Mouse (Mus musculus) frontal cortex, postnatal 36 days (tissue): ENCODE data around the gene Edf1.
A peak's percentile ranks its signal among the peaks of the same experiment; 100 is the strongest.
"Not testable (repeated sequence)": the region's sequence is repeated elsewhere in the genome, so short reads cannot be mapped to it uniquely, and the experiment has no call there.

ENCODE experiments used
- DNase-seq, 2 experiments: peaks; one replicate each; pipeline ENCODE4 v3.0.0; 2022; ENCODE audit warnings: low spot score in 2 of 2

Gene Edf1

DNA sequence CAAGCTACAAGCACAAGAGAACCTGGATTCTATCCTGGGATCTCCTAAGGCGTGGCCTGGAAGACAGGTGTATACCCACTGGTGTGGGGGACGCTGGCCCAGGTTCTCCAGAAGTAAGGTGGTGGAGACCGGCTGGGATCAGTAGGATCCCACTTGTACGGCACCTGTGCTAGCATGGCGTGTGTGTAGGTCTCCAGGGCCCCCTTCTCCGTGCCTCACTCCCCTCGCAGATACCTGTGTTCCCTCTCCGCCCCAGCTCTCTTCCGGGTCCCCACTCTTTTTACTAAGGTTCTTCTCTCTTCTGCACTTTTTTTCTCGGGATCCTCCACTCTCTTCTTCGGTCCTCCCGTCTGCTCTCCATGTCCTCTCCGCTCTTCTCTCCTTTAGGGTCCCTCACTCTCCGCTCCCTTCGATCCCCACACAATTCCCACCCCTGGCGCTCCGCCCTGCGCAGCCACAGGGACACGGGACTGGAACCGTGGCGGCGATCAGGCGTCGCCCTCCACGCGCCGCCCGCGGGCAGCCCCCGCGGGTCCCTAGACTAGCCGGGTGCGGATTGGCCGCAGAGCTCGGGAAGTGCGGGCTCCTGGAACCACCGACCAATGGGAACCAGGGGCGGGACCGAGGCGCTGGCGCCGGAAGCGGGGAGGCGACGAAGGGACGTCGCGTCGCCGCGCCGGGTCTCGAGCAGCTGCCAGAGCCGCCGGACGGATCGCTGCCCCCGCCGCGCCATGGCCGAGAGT, at the start of gene Edf1:
Gene Edf1, plus strand, starts transcription at position 627 of the 743 bp plus-strand sequence.
- peak; percentile 95 to 96 for DNase-seq

GRCm38 (mm10) chr2:25509912-25510311, 47.7 kb upstream of the Edf1 start:
- DNase-seq, result no peak

- DNase-seq, result no peak
These were observed 30.9 kb upstream of the Edf1 start for GRCm38 (mm10) chr2:25526510-25527302.

- DNase-seq, result no peak
These were observed 23.9 kb upstream of the Edf1 start for GRCm38 (mm10) chr2:25533707-25534106.

GRCm38 (mm10) chr2:25534178-25534865, 23.3 kb upstream of the Edf1 start:
- no peak for DNase-seq

- DNase-seq, result no peak
These were observed 22.8 kb upstream of the Edf1 start for GRCm38 (mm10) chr2:25534866-25535182.

DNA sequence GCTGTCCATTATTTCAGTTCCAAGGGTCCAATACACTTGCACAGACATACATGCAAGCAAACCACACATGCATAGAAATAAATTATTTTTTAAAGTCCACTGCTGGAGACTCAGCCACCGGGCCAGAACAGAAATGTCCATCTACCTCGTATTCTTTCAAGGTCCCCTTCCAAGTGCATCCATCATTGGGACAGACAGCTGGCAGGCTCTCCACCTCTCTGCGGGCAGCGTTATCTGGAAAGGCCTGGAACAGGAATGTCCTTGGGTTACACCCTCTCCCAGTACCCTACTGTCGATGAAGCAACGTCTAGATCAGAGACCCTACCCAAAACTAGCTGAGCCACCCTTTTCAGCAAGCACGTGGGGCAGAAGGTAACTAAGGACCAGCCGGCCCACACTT, 21.1 kb upstream of the Edf1 start:
- DNase-seq, result no peak

- DNase-seq, result no peak
These were observed 17.1 kb upstream of the Edf1 start for GRCm38 (mm10) chr2:25540541-25540948.

GRCm38 (mm10) chr2:25541644-25542367, 15.8 kb upstream of the Edf1 start:
- no peak for DNase-seq

GRCm38 (mm10) chr2:25545996-25546810, 11.4 kb upstream of the Edf1 start:
- no peak for DNase-seq

DNA sequence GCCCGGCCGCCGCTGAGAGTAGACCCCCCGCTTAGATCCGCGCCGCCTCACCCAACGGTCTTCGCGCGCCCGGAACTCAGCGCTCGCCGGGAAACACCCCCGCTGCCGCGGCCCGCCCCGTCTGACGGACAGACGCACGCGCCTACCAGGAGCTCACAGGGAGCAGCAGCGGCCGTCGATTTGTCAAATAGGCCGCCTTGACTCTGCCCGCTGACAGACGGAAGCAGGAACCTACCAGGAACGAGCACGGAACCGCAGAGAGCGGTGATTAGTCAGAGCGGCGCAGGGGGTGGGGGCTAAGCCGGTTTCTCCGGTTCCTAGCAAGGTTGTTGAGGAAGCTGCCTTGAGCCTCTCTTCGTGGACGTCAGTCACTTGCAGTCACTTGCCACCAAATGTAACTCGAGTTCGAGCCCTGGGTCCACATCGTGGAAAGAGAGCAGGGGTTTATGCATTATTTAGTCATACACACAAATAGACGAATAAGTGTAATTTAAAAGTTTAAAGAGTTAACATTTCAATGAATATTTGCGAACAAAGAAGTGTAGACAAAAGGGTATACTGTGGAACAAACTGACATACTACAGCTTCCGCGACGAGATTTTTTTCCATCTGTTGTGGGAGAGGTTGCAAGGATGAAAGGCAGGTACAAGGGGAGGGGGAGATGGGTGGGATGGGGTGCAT, 10.7 kb upstream of the Edf1 start, which contains the start of gene Traf2:
Gene Traf2, minus strand, starts transcription at position 130 of the 681 bp plus-strand sequence.
- peak; percentile 98 to 99 for DNase-seq

GRCm38 (mm10) chr2:25549021-25549991, 8.3 kb upstream of the Edf1 start:
- no peak for DNase-seq

GRCm38 (mm10) chr2:25551186-25551585, 6.5 kb upstream of the Edf1 start:
- peak in 1 of 2 experiments; percentile 40 for DNase-seq

DNA sequence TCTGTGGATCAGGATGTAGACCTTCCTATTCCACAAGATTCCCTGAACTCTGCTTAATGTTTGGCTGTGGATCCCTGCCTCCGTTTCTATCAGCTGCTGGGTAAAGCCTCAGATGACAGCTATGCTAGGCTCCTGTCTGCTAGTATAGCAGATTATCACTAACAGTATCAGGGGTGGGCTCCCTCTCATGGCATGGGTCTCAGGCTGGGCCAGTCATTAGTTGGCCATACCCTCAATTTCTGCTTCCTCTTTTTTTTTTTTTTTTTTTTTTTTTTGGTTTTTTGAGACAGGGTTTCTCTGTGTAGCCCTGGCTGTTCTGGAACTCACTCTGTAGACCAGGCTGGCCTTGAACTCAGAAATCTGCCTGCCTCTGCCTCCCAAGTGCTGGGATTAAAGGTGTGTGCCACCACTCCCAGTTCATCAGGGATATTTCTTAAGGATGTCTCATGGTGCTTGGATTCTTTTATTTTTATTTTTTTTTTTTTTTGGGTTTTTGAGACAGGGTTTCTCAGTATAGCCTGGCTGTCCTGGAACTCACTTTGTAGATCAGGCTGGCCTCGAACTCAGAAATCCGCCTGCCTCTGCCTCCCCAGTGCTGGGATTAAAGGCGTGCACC, 4.4 kb upstream of the Edf1 start:
- not testable (repeated sequence) for DNase-seq

DNA sequence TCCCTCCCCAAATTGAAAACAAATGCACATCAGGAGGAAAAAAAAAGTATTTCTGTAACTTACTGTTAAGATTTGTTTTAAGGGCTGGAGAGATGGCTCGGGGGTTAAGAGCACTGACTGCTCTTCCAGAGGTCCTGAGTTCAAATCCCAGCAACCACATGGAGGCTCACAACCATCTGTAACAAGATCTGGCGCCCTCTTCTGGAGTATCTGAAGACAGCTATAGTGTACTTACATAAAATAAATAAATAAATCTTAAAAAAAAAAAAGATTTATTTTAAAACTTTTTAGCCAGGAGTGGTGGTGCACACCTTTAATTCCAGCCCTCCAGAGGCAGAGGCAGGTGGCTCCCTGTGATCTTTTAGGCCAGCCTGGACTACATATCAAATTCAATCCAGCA, 2.2 kb upstream of the Edf1 start:
- DNase-seq, result not testable (repeated sequence)

GRCm38 (mm10) chr2:25556296-25556695, 1.4 kb upstream of the Edf1 start:
- DNase-seq, result no peak

GRCm38 (mm10) chr2:25557964-25558360, 315 bp downstream of the Edf1 start:
- no peak for DNase-seq

GRCm38 (mm10) chr2:25558774-25559173, 1.1 kb downstream of the Edf1 start:
- no peak for DNase-seq

GRCm38 (mm10) chr2:25560551-25560950, 2.9 kb downstream of the Edf1 start:
- no peak for DNase-seq
